Mouse (Mus musculus) heart, embryonic 14.5 days (tissue): ENCODE results near the gene Park7. TPM values are rescaled to one million over a fixed set of nuclear protein-coding genes. Genes with fewer than 3 reads are reported as not detected.

Source experiments
- ATAC-seq: fragments of 200-750 bp; cut with Nextera tagmentation; 2 replicates; pipeline ENCODE4 v1.8.0; 2017; ENCODE audit warnings: low read depth, moderate TSS enrichment; ENCODE audit not compliant: insufficient number of reproducible peaks, insufficient read depth, low FRiP score
- H3K27ac ChIP-seq, 2 experiments: fragments of 200-500 bp in 1 of 2; fragments of 300-500 bp in 1 of 2; sonication (generic) in 1 of 2; replicated peaks in 1 of 2; 2 replicates each; pipeline ENCODE4 v1.5.1; 2012 to 2014; ENCODE audit warnings: low read depth in 2 of 2, low read length in 2 of 2, control low read depth in 1 of 2, mild to moderate bottlenecking in 1 of 2, mixed read lengths in 1 of 2; ENCODE audit not compliant: control insufficient read depth in 1 of 2, insufficient read depth in 1 of 2
- H3K27me3 ChIP-seq: fragments of 300-500 bp; sonication (generic); 2 replicates; pipeline ENCODE4 v1.6.1; 2014; ENCODE audit warnings: mild to moderate bottlenecking, low read length, control low read depth; ENCODE audit not compliant: control insufficient read depth, insufficient read depth
- H3K36me3 ChIP-seq: fragments of 300-500 bp; sonication (generic); 2 replicates; pipeline ENCODE4 v1.6.1; 2014; ENCODE audit warnings: mild to moderate bottlenecking, control low read depth, low read length, mixed read lengths; ENCODE audit not compliant: control insufficient read depth, insufficient read depth
- H3K4me1 ChIP-seq, 2 experiments: fragments of 200-500 bp in 1 of 2; fragments of 300-500 bp in 1 of 2; sonication (generic) in 1 of 2; 2 replicates each; pipeline ENCODE4 v1.6.1; 2012 to 2014; ENCODE audit warnings: low read length in 2 of 2, control low read depth in 1 of 2, mixed read lengths in 1 of 2; ENCODE audit not compliant: control insufficient read depth in 2 of 2, insufficient read depth in 2 of 2
- H3K4me2 ChIP-seq: fragments of 300-500 bp; sonication (generic); 2 replicates; pipeline ENCODE4 v1.6.1; 2014; ENCODE audit warnings: mild to moderate bottlenecking, low read length
- H3K4me3 ChIP-seq, 2 experiments: fragments of 200-500 bp in 1 of 2; fragments of 300-500 bp in 1 of 2; sonication (generic) in 1 of 2; 2 replicates each; pipeline ENCODE4 v1.5.1; 2012 to 2014; ENCODE audit warnings: low read length in 2 of 2, mild to moderate bottlenecking in 2 of 2, control low read depth in 1 of 2, low read depth in 1 of 2, moderate library complexity in 1 of 2; ENCODE audit not compliant: control insufficient read depth in 1 of 2, insufficient read depth in 1 of 2
- H3K9ac ChIP-seq: fragments of 300-500 bp; sonication (generic); 2 replicates; pipeline ENCODE4 v1.6.1; 2014; ENCODE audit warnings: mild to moderate bottlenecking, low read length
- H3K9me3 ChIP-seq: fragments of 300-500 bp; sonication (generic); 2 replicates; pipeline ENCODE4 v1.6.1; 2016; ENCODE audit warnings: low read length, control low read depth; ENCODE audit not compliant: control insufficient read depth
- WGBS: fragments of 180-500 bp; shearing (Covaris S2); extraction: QIAGEN DNeasy Blood & Tissue Kit; methylation state at CpG from one replicate; pipeline ENCODE4 v1.1.7; 2014; 5-methylcytosine and 5-hydroxymethylcytosine counted together
- polyA plus RNA-seq: library from polyadenylated mRNA; unstranded; fragments of >200 nt; fragmentation: Nextera tagmentation; extraction: Ambion mirVana; gene quantifications from 2 replicates; pipeline ENCODE4 v1.2.1, GENCODE M21; 2014

The Park7 gene
- 333 and 351 TPM in 2 replicates for polyA plus RNA-seq

GRCm38 (mm10) chr4:150914290-150914733, at the start of gene Park7, which contains the start of gene Tnfrsf9:
Gene Park7, minus strand, starts transcription at chr4:150914437.
Gene Tnfrsf9, plus strand, starts transcription at chr4:150914562.
- Histone ChIP-seq H3K4me1 (peaks cover 15 to 20% of the 10 kb centered on the region in 2 experiments), H3K9ac (peak within 1 kb of the TSS; percentile 86), H3K4me2 (peak within 1 kb of the TSS; percentile 89), H3K4me3 (peak within 1 kb of the TSS; percentile 64 to 83), H3K27ac (peak within 1 kb of the TSS; percentile 84 to 88), H3K9me3 (no peaks in the 10 kb centered on the region), H3K36me3 (no peaks in the 10 kb centered on the region), H3K27me3 (no peaks in the 10 kb centered on the region)
- peak; percentile 85 for ATAC-seq
- under 1% methylated on average over 48 of the region's 48 CpGs for WGBS

GRCm38 (mm10) chr4:150963711-150964110, 49.5 kb upstream of the Park7 start:
- H3K27ac ChIP-seq: no peak overlapping the region
- peaks cover 3% of the 10 kb centered on the region in 2 experiments; a peak in 3 of 4 replicates for H3K4me1 ChIP-seq
- ATAC-seq: no peak
- WGBS: 56% methylated on average over 2 of the region's 2 CpGs
- no peak overlapping the region for H3K9ac ChIP-seq
- H3K27me3 ChIP-seq: no peaks in the 10 kb centered on the region
- no peak overlapping the region for H3K4me3 ChIP-seq
- H3K36me3 ChIP-seq: no peaks in the 10 kb centered on the region
- no peaks in the 10 kb centered on the region for H3K9me3 ChIP-seq
- H3K4me2 ChIP-seq: no peak overlapping the region

DNA sequence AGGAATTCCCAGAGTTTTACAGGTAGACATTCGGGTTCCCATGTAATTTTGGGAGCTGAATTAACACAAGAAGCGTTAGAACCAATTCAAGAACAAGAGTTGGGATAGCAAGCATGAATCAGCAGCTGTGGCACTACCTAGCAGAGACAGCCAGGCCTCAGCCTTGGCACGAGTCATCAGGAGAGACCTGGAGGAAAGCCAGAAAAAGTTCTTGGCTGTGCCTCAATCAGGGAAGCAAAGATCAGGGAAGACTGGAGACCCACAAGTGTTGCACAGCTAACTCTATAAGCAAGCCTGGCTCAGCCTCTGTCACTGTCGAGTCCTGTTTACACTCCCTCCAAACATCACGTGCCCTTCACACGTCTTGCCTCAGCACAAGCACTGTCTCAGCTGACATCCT, 48.0 kb upstream of the Park7 start:
- H3K4me2 ChIP-seq: no peak overlapping the region
- H3K9ac ChIP-seq: no peak overlapping the region
- no peaks in the 10 kb centered on the region for H3K9me3 ChIP-seq
- no peaks in the 10 kb centered on the region for H3K36me3 ChIP-seq
- WGBS: 50% methylated on average over 6 of the region's 6 CpGs
- H3K4me1 ChIP-seq: peaks cover 3% of the 10 kb centered on the region in 2 experiments; a peak in 3 of 4 replicates
- ATAC-seq: no peak
- H3K27ac ChIP-seq: no peak overlapping the region
- no peak overlapping the region for H3K4me3 ChIP-seq
- no peaks in the 10 kb centered on the region for H3K27me3 ChIP-seq

GRCm38 (mm10) chr4:150958536-150958935, 44.3 kb upstream of the Park7 start:
- 63% methylated on average over 7 of the region's 7 CpGs for WGBS
- H3K4me2 ChIP-seq: no peak overlapping the region
- H3K4me1 ChIP-seq: peaks cover 0 to 3% of the 10 kb centered on the region in 2 experiments; a peak in 2 of 4 replicates
- H3K36me3 ChIP-seq: no peaks in the 10 kb centered on the region
- ATAC-seq: no peak
- H3K9me3 ChIP-seq: no peaks in the 10 kb centered on the region
- no peak overlapping the region for H3K9ac ChIP-seq
- H3K27me3 ChIP-seq: no peaks in the 10 kb centered on the region
- H3K27ac ChIP-seq: no peak overlapping the region
- no peak overlapping the region for H3K4me3 ChIP-seq

GRCm38 (mm10) chr4:150957106-150957458, 42.8 kb upstream of the Park7 start:
- Histone ChIP-seq H3K4me3 (no peak overlapping the region), H3K9me3 (no peaks in the 10 kb centered on the region), H3K27me3 (no peaks in the 10 kb centered on the region), H3K4me2 (no peak overlapping the region), H3K9ac (no peak overlapping the region), H3K27ac (no peak overlapping the region), H3K36me3 (no peaks in the 10 kb centered on the region), H3K4me1 (peaks cover 0 to 3% of the 10 kb centered on the region in 2 experiments; a peak in 2 of 4 replicates)
- WGBS: 71% methylated on average over 1 of the region's 1 CpGs
- ATAC-seq: no peak

GRCm38 (mm10) chr4:150956369-150957105, 42.3 kb upstream of the Park7 start:
- no peak overlapping the region for H3K27ac ChIP-seq
- no peak overlapping the region for H3K4me3 ChIP-seq
- no peak overlapping the region for H3K4me2 ChIP-seq
- no peak for ATAC-seq
- 64% methylated on average over 13 of the region's 13 CpGs for WGBS
- H3K4me1 ChIP-seq: peaks cover 0 to 3% of the 10 kb centered on the region in 2 experiments; a peak in 2 of 4 replicates
- H3K27me3 ChIP-seq: no peaks in the 10 kb centered on the region
- no peaks in the 10 kb centered on the region for H3K36me3 ChIP-seq
- H3K9me3 ChIP-seq: no peaks in the 10 kb centered on the region
- no peak overlapping the region for H3K9ac ChIP-seq

- Histone ChIP-seq H3K27me3 (no peaks in the 10 kb centered on the region), H3K4me2 (no peak overlapping the region), H3K27ac (no peak overlapping the region), H3K9ac (no peak overlapping the region), H3K4me1 (no peaks in the 10 kb centered on the region), H3K36me3 (no peaks in the 10 kb centered on the region), H3K9me3 (no peaks in the 10 kb centered on the region), H3K4me3 (no peak overlapping the region)
- 67% methylated on average over 10 of the region's 10 CpGs for WGBS
- no peak for ATAC-seq
Measured at GRCm38 (mm10) chr4:150950972-150951371, 36.7 kb upstream of the Park7 start.
